Mouse (Mus musculus) neural tube, embryonic 14.5 days (tissue): ENCODE results near the gene Uevld. TPM values are rescaled to one million over a fixed set of nuclear protein-coding genes. Genes with fewer than 3 reads are reported as not detected.

Experiments used
- polyA plus RNA-seq: library from polyadenylated mRNA; unstranded; fragments of >200 nt; fragmentation: Nextera tagmentation; extraction: Ambion mirVana; gene quantifications from 2 replicates; pipeline ENCODE4 v1.2.1, GENCODE M21; 2014

The Uevld gene
- polyA plus RNA-seq, 1 experiment from 2014 or later, result 5.5 TPM

Other genes starting within 250 kb of the Uevld start
- 15.4 and 16.7 TPM in 2 replicates for gene Saal1, start 247.8 kb downstream of the Uevld start, polyA plus RNA-seq
- 0.49 and 1.0 TPM in 2 replicates for gene Saa3, start 242.8 kb downstream of the Uevld start, polyA plus RNA-seq
- gene Saa4, start 225.9 kb downstream of the Uevld start, polyA plus RNA-seq, result not detected in 2 replicates
- not detected in 2 replicates for gene Saa1, start 215.5 kb downstream of the Uevld start, polyA plus RNA-seq
- gene Saa2, start 206.7 kb downstream of the Uevld start, polyA plus RNA-seq, result not detected in 2 replicates
- 14.0 and 14.8 TPM in 2 replicates for gene Hps5, start 162.5 kb downstream of the Uevld start, polyA plus RNA-seq
- gene Gtf2h1, start 162.4 kb downstream of the Uevld start, polyA plus RNA-seq, result 40.5 and 44.9 TPM in 2 replicates
- gene Ldha, start 117.1 kb downstream of the Uevld start, polyA plus RNA-seq, result 427 and 481 TPM in 2 replicates
- 0.19 TPM in 1 of 2 replicates, not detected in the other for gene Ldhc, start 97.3 kb downstream of the Uevld start, polyA plus RNA-seq
- gene Tsg101, start 38.6 kb downstream of the Uevld start, polyA plus RNA-seq, result 384 and 385 TPM in 2 replicates
- not detected in 2 replicates for gene Gm9999, start 25.1 kb upstream of the Uevld start, polyA plus RNA-seq
- gene Spty2d1, start 49.9 kb upstream of the Uevld start, polyA plus RNA-seq, result 7.1 and 10.0 TPM in 2 replicates
- 15.4 and 19.3 TPM in 2 replicates for gene Tmem86a, start 92.1 kb upstream of the Uevld start, polyA plus RNA-seq
- 152 and 182 TPM in 2 replicates for gene Ptpn5, start 175.2 kb upstream of the Uevld start, polyA plus RNA-seq
- gene Mrgpra6, start 246.4 kb upstream of the Uevld start, polyA plus RNA-seq, result not detected in 2 replicates